Mouse (Mus musculus) testis, adult 10 weeks (tissue): ENCODE data around the gene Fra10ac1. TPM values are rescaled to one million over a fixed set of nuclear protein-coding genes. Genes with fewer than 3 reads are reported as not detected.

Source experiments
- polyA plus RNA-seq: library from polyadenylated mRNA; stranded (reverse); fragments of 350-450 nt; fragmentation: Illumina TruSeq; extraction: RNeasy Lipid Tissue Mini Kit (QIAGEN cat#74804); gene quantifications from one replicate; pipeline ENCODE4 v1.2.3, GENCODE M21; 2014; ENCODE audit warnings: low read depth, low replicate concordance

The Fra10ac1 gene
- polyA plus RNA-seq = 39.9 TPM

GRCm38 (mm10) chr19:38223905-38224684 is at the start of gene Fra10ac1:
Gene Fra10ac1, minus strand, starts transcription at chr19:38224156.

GRCm38 (mm10) chr19:38264505-38265500 is 40.8 kb upstream of the Fra10ac1 start, which contains the start of gene Lgi1:
Gene Lgi1, plus strand, starts transcription at chr19:38264536.

Other genes starting within 250 kb of the Fra10ac1 start
- 1.7 TPM for gene Myof, start 180.6 kb downstream of the Fra10ac1 start, polyA plus RNA-seq
- 56.8 TPM for gene Cep55, start 169.1 kb downstream of the Fra10ac1 start, polyA plus RNA-seq
- gene Ffar4, start 127.1 kb downstream of the Fra10ac1 start, polyA plus RNA-seq = 0.15 TPM
- 5.3 TPM for gene Rbp4, start 98.9 kb downstream of the Fra10ac1 start, polyA plus RNA-seq
- gene Pde6c, start 91.4 kb downstream of the Fra10ac1 start, polyA plus RNA-seq = 0.56 TPM
- gene Lgi1, start 40.4 kb upstream of the Fra10ac1 start, polyA plus RNA-seq = 0.63 TPM
- 11.4 TPM for gene Slc35g1, start 171.8 kb upstream of the Fra10ac1 start, polyA plus RNA-seq